Mouse (Mus musculus) hindbrain, postnatal 0 days (tissue): ENCODE results near the gene 1700086D15Rik. TPM values are rescaled to one million over a fixed set of nuclear protein-coding genes. Genes with fewer than 3 reads are reported as not detected.

Experiments used
- ATAC-seq: fragments of 200-750 bp; cut with Nextera tagmentation; 2 replicates; pipeline ENCODE4 v1.8.0; 2017; ENCODE audit warnings: mild to moderate bottlenecking, moderate TSS enrichment, moderate library complexity
- DNase-seq: peaks from one replicate; pipeline ENCODE4 v3.0.0-alpha.2; 2015; ENCODE audit warnings: low spot score
- H3K27ac ChIP-seq: fragments of 300-500 bp; sonication (generic); 2 replicates; pipeline ENCODE4 v1.5.1; 2014; ENCODE audit warnings: mild to moderate bottlenecking
- H3K27me3 ChIP-seq: fragments of 300-500 bp; sonication (generic); 2 replicates; pipeline ENCODE4 v1.6.1; 2014; ENCODE audit warnings: low read length, mixed read lengths; ENCODE audit not compliant: insufficient read depth
- H3K36me3 ChIP-seq: fragments of 300-500 bp; sonication (generic); 2 replicates; pipeline ENCODE4 v1.6.1; 2014; ENCODE audit warnings: low read length, mixed read lengths; ENCODE audit not compliant: insufficient read depth
- H3K4me1 ChIP-seq: fragments of 300-500 bp; sonication (generic); 2 replicates; pipeline ENCODE4 v1.6.1; 2014; ENCODE audit warnings: antibody characterized with exemption, low read length, mixed read lengths; ENCODE audit not compliant: insufficient read depth
- H3K4me2 ChIP-seq: fragments of 300-500 bp; sonication (generic); 2 replicates; pipeline ENCODE4 v1.6.1; 2014; ENCODE audit warnings: low read depth, mild to moderate bottlenecking, low read length, moderate library complexity, mixed read lengths
- H3K4me3 ChIP-seq: fragments of 300-500 bp; sonication (generic); 2 replicates; pipeline ENCODE4 v1.5.1; 2014; ENCODE audit warnings: low read length
- H3K9ac ChIP-seq: fragments of 300-500 bp; sonication (generic); replicated peaks from 2 replicates; pipeline ENCODE4 v1.6.1; 2014; ENCODE audit warnings: mild to moderate bottlenecking, low read length, moderate library complexity, mixed read lengths
- H3K9me3 ChIP-seq: fragments of 300-500 bp; sonication (generic); 2 replicates; pipeline ENCODE4 v1.6.1; 2016; ENCODE audit warnings: low read length, mixed read lengths
- CTCF ChIP-seq: IDR thresholded peaks from 2 replicates; pipeline ENCODE4 v1.5.1; 2016; ENCODE audit warnings: antibody characterized with exemption, control low read depth, low read depth
- WGBS: fragments of 180-500 bp; shearing (Covaris S2); extraction: QIAGEN DNeasy Blood & Tissue Kit; methylation state at CpG from one replicate; pipeline ENCODE4 v1.1.7; 2014; 5-methylcytosine and 5-hydroxymethylcytosine counted together
- polyA plus RNA-seq: library from polyadenylated mRNA; unstranded; fragments of >200 nt; fragmentation: Nextera tagmentation; extraction: Ambion mirVana; gene quantifications from 2 replicates; pipeline ENCODE4 v1.2.1, GENCODE M21; 2015
- total RNA-seq: library from RNA; depleted of rRNA; stranded (reverse); fragments of >200 nt; gene quantifications from 2 replicates; pipeline ENCODE4 v1.2.3, GENCODE M21; 2014

Gene 1700086D15Rik
- total and polyA plus RNA-seq, 2 experiments from 2014 or later: 0.39 to 0.94 TPM

GRCm38 (mm10) chr11:65160991-65161880 lies 1.5 kb upstream of the 1700086D15Rik start:
- WGBS: 48% methylated on average over 7 of the region's 7 CpGs
- H3K9me3 ChIP-seq: no peaks in the 10 kb centered on the region
- TF ChIP-seq CTCF: no peak
- no peaks in the 10 kb centered on the region for H3K36me3 ChIP-seq
- peak overlapping the region; percentile 92; the same call in 1 of the 2 replicates for H3K9ac ChIP-seq
- H3K27me3 ChIP-seq: no peaks in the 10 kb centered on the region
- no peak; the same call in 1 of the 2 replicates for ATAC-seq
- peaks cover 11% of the 10 kb centered on the region; the same call in 1 of the 2 replicates for H3K4me1 ChIP-seq
- no peak for DNase-seq
- peak overlapping the region; percentile 83; the same call in 1 of the 2 replicates for H3K27ac ChIP-seq
- peak overlapping the region; percentile 95 for H3K4me3 ChIP-seq
- H3K4me2 ChIP-seq: peak overlapping the region; percentile 89

- H3K4me3 ChIP-seq: no peak overlapping the region
- H3K27ac ChIP-seq: no peak overlapping the region
- peaks cover 11% of the 10 kb centered on the region; the same call in 1 of the 2 replicates for H3K4me1 ChIP-seq
- H3K36me3 ChIP-seq: no peaks in the 10 kb centered on the region
- no peak overlapping the region for H3K4me2 ChIP-seq
- no peaks in the 10 kb centered on the region for H3K9me3 ChIP-seq
- H3K27me3 ChIP-seq: no peaks in the 10 kb centered on the region
- no peak for TF ChIP-seq CTCF
- WGBS: 92% methylated on average over 5 of the region's 5 CpGs
- no peak overlapping the region for H3K9ac ChIP-seq
- no peak for DNase-seq
- no peak for ATAC-seq
These were observed 1.1 kb downstream of the 1700086D15Rik start for GRCm38 (mm10) chr11:65158658-65158990.

GRCm38 (mm10) chr11:65157966-65158657 lies 1.6 kb downstream of the 1700086D15Rik start:
- H3K27ac ChIP-seq: no peak overlapping the region
- H3K27me3 ChIP-seq: no peaks in the 10 kb centered on the region
- WGBS: 90% methylated on average over 20 of the region's 20 CpGs
- H3K4me1 ChIP-seq: peaks cover 11% of the 10 kb centered on the region; the same call in 1 of the 2 replicates
- H3K4me3 ChIP-seq: no peak overlapping the region
- H3K36me3 ChIP-seq: no peaks in the 10 kb centered on the region
- DNase-seq: no peak
- H3K9me3 ChIP-seq: no peaks in the 10 kb centered on the region
- H3K9ac ChIP-seq: no peak overlapping the region
- TF ChIP-seq CTCF: no peak
- no peak for ATAC-seq
- no peak overlapping the region for H3K4me2 ChIP-seq

- Histone ChIP-seq H3K4me2 (no peak overlapping the region), H3K4me3 (no peak overlapping the region), H3K36me3 (no peaks in the 10 kb centered on the region), H3K9me3 (no peaks in the 10 kb centered on the region), H3K4me1 (no peaks in the 10 kb centered on the region), H3K27me3 (no peaks in the 10 kb centered on the region), H3K9ac (no peak overlapping the region), H3K27ac (no peak overlapping the region)
- ATAC-seq: no peak
- no peak for DNase-seq
- TF ChIP-seq CTCF: no peak
- 89% methylated on average over 5 of the region's 5 CpGs for WGBS
These were observed 6.7 kb downstream of the 1700086D15Rik start for GRCm38 (mm10) chr11:65153006-65153405.

- no peak for DNase-seq
- Histone ChIP-seq H3K9ac (no peak overlapping the region), H3K27ac (no peak overlapping the region), H3K4me1 (no peaks in the 10 kb centered on the region), H3K27me3 (no peaks in the 10 kb centered on the region), H3K9me3 (no peaks in the 10 kb centered on the region), H3K36me3 (no peaks in the 10 kb centered on the region), H3K4me2 (no peak overlapping the region), H3K4me3 (no peak overlapping the region)
- 91% methylated on average over 7 of the region's 7 CpGs for WGBS
- TF ChIP-seq CTCF: no peak
- ATAC-seq: no peak
These were observed 11.2 kb downstream of the 1700086D15Rik start for GRCm38 (mm10) chr11:65148441-65148840.

GRCm38 (mm10) chr11:65142838-65143417 lies 16.8 kb downstream of the 1700086D15Rik start:
- no peak for TF ChIP-seq CTCF
- DNase-seq (no peak), ATAC-seq (no peak)
- Histone ChIP-seq H3K4me2 (no peak overlapping the region), H3K27me3 (no peaks in the 10 kb centered on the region), H3K4me3 (no peak overlapping the region), H3K27ac (no peak overlapping the region), H3K9ac (no peak overlapping the region), H3K9me3 (no peaks in the 10 kb centered on the region), H3K36me3 (no peaks in the 10 kb centered on the region), H3K4me1 (no peaks in the 10 kb centered on the region)
- 72% methylated on average over 4 of the region's 4 CpGs for WGBS
